Mouse (Mus musculus): ENCODE results near the gene Klk15.

Gene Klk15

GRCm38 (mm10) chr7:43985657-43986056, 52.1 kb downstream of the Klk15 start:
- no peak for DNase-seq
